Mouse (Mus musculus) hindbrain, embryonic 10.5 days (tissue): ENCODE results near the gene Hip1r. TPM values are rescaled to one million over a fixed set of nuclear protein-coding genes. Genes with fewer than 3 reads are reported as not detected.
A peak's percentile ranks its signal among the peaks of the same experiment; 100 is the strongest.

Experiments used
- DNase-seq: peaks from one replicate; pipeline ENCODE4 v3.0.0-alpha.2; 2017; ENCODE audit warnings: low spot score
- H3K27ac ChIP-seq: fragments of 300-500 bp; sonication (generic); 2 replicates; pipeline ENCODE4 v1.5.1; 2016; ENCODE audit warnings: mild to moderate bottlenecking, moderate library complexity
- H3K27me3 ChIP-seq: fragments of 300-500 bp; sonication (generic); 2 replicates; pipeline ENCODE4 v1.6.1; 2016; ENCODE audit warnings: mild to moderate bottlenecking; ENCODE audit not compliant: poor library complexity, insufficient read depth, severe bottlenecking
- H3K36me3 ChIP-seq: fragments of 300-500 bp; sonication (generic); 2 replicates; pipeline ENCODE4 v1.6.1; 2016; ENCODE audit warnings: mild to moderate bottlenecking, moderate library complexity
- H3K4me1 ChIP-seq: fragments of 300-500 bp; sonication (generic); replicated peaks from 2 replicates; pipeline ENCODE4 v1.6.1; 2016; ENCODE audit warnings: mild to moderate bottlenecking
- H3K4me3 ChIP-seq: fragments of 300-500 bp; sonication (generic); 2 replicates; pipeline ENCODE4 v1.5.1; 2016; ENCODE audit warnings: mild to moderate bottlenecking, moderate library complexity
- H3K9me3 ChIP-seq: fragments of 300-500 bp; sonication (generic); 2 replicates; pipeline ENCODE4 v1.6.1; 2016; ENCODE audit warnings: mild to moderate bottlenecking, moderate library complexity
- WGBS: fragments of 180-500 bp; shearing (Covaris S2); methylation state at CpG from one replicate; pipeline ENCODE4 v1.1.7; 2016; 5-methylcytosine and 5-hydroxymethylcytosine counted together
- polyA plus RNA-seq: library from polyadenylated mRNA; unstranded; fragments of >200 nt; fragmentation: Nextera tagmentation; extraction: Ambion mirVana; gene quantifications from 2 replicates; pipeline ENCODE4 v1.2.1, GENCODE M21; 2016

Gene Hip1r
- polyA plus RNA-seq, 1 experiment from 2014 or later, result 12.5 TPM

DNA sequence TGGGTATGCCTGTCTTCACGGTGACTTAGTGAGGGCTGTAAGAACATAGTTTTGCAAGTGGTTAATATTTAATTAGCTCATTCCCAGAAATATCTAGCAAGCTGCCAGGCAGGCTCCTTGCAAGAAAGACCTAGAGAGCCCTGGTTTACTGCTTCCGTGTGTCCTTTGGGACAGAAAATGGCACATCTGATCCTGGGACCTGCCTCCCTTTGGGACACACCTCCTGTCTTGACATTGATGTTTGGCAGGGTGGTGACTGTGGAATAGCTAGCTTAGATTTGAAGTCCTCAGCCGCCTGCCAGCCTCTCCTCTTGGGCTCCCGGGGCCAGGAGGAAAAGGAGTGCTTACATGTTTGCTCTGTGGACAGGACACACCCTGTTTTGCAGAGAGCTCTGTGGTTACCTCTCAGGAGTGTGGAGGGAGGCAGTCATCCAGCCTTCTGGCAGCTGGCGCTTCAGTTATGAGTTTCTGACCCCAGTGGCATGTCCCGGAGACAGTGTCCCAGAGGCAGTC, 2.3 kb downstream of the Hip1r start:
- no peak overlapping the region for H3K4me3 ChIP-seq
- 80% methylated on average over 6 of the region's 6 CpGs for WGBS
- H3K27me3 ChIP-seq, result peaks cover 54% of the 10 kb centered on the region
- H3K27ac ChIP-seq, result no peak overlapping the region
- peaks cover 57% of the 10 kb centered on the region for H3K4me1 ChIP-seq
- no peak for DNase-seq
- no peaks in the 10 kb centered on the region for H3K9me3 ChIP-seq
- H3K36me3 ChIP-seq, result no peaks in the 10 kb centered on the region

DNA sequence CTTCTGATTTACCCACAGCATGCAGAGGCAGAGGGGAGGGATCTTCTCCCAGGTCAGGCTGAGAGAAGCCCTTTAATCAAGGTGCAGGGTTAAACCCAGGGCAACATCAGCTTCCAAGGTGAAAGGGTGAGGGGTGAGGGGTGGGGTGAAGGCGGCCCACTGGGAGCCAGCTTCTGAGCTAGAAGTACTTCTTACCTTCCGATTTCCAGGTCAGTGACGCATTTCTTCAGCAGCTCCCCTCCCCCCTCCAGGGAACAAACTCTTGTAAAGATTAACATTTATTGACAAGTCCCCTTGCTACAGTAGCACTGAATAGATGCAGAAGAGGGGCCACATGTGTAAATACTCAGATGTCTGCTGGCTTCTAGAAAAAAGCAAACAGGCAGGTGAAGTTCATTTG, 3.8 kb downstream of the Hip1r start:
- DNase-seq, result no peak
- Histone ChIP-seq H3K27me3 (peaks cover 43% of the 10 kb centered on the region), H3K9me3 (no peaks in the 10 kb centered on the region), H3K4me1 (peaks cover 61% of the 10 kb centered on the region), H3K27ac (no peak overlapping the region), H3K36me3 (no peaks in the 10 kb centered on the region), H3K4me3 (no peak overlapping the region)
- 45% methylated on average over 3 of the region's 3 CpGs for WGBS

DNA sequence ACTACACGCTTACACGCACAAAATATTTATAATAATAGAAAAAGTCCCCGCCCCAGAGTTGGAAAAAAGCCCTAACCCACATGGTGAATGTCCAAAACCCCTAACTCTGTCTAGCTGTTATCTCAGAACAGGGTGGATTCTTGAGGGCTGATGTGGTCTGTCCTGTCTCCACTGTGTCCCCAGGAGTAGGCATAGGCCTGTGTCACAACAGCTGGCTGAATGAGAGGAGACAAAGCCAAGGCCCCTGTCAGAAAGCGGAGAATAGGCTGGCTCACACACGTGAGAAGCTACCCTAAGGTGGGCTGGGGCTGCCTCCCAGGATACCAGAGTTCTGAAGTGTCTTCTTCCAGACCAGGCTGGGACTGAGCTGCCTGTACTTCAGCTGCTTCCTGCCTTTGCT, 4.7 kb downstream of the Hip1r start:
- DNase-seq, result no peak
- H3K4me3 ChIP-seq, result no peak overlapping the region
- no peaks in the 10 kb centered on the region for H3K9me3 ChIP-seq
- WGBS, result 82% methylated on average over 5 of the region's 5 CpGs
- peaks cover 62% of the 10 kb centered on the region for H3K4me1 ChIP-seq
- H3K27me3 ChIP-seq, result peaks cover 42% of the 10 kb centered on the region
- no peak overlapping the region for H3K27ac ChIP-seq
- no peaks in the 10 kb centered on the region for H3K36me3 ChIP-seq

DNA sequence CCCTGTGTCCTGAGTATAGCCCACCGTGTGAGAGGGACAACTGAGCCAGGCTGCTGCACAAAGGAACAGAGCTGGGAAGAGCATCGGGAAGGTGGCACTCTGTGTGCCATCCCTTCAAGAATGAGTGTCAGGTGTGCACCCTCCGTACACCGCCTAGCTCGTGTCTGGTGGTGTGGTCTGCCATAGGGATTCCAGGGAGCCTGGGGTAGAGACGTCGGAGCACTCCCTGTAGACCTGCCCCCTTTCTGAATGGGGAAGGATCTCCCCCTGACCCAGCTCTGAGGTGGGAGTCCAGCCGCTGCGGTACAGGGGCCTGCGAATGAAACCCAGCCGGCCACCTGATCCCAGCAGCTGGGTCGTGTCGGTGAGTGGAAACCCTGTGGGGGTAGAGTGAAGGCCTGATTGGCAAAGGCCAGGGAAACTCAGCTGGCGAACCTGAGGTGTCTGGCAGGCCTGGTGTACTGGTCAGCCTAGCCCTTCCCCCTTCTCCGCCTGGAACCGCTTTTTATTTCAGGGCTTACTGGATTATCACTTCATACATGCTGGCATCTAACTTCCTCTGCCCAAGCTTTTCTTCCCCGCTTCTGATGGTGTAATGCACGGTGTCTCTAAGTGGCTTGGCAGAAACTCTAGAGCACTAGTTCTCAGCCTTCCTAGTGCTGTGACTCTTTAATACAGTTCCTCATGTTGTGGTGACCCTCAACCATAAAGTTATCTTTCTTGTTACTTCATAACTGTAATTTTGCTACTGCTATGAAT, 6.0 kb downstream of the Hip1r start:
- Histone ChIP-seq H3K27me3 (peaks cover 36% of the 10 kb centered on the region), H3K4me3 (no peak overlapping the region), H3K27ac (no peak overlapping the region), H3K4me1 (peaks cover 51% of the 10 kb centered on the region), H3K36me3 (no peaks in the 10 kb centered on the region), H3K9me3 (no peaks in the 10 kb centered on the region)
- DNase-seq, result no peak
- WGBS, result 77% methylated on average over 18 of the region's 18 CpGs

DNA sequence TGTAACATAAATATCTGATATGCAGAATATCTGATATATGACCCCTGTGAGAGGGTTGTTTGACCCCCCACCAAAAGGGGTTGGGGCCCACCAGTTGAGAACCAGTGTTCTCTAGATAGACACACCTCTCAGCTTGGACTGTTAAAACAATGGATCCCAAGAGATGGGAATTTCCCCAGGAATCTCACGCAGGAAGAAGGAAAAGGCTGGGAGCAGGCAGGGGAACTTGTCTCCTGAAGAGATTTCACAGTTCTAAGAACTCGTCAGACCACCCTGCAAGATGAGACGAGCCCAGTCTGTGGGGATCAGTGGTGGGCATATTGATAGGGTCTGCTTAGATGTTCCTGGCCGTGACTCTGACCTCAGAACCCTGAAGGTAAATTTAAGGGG, 6.5 kb downstream of the Hip1r start:
- Histone ChIP-seq H3K36me3 (no peaks in the 10 kb centered on the region), H3K4me3 (no peak overlapping the region), H3K27me3 (peaks cover 30% of the 10 kb centered on the region), H3K4me1 (peaks cover 49% of the 10 kb centered on the region), H3K27ac (no peak overlapping the region), H3K9me3 (no peaks in the 10 kb centered on the region)
- no peak for DNase-seq
- WGBS, result 63% methylated on average over 4 of the region's 4 CpGs

DNA sequence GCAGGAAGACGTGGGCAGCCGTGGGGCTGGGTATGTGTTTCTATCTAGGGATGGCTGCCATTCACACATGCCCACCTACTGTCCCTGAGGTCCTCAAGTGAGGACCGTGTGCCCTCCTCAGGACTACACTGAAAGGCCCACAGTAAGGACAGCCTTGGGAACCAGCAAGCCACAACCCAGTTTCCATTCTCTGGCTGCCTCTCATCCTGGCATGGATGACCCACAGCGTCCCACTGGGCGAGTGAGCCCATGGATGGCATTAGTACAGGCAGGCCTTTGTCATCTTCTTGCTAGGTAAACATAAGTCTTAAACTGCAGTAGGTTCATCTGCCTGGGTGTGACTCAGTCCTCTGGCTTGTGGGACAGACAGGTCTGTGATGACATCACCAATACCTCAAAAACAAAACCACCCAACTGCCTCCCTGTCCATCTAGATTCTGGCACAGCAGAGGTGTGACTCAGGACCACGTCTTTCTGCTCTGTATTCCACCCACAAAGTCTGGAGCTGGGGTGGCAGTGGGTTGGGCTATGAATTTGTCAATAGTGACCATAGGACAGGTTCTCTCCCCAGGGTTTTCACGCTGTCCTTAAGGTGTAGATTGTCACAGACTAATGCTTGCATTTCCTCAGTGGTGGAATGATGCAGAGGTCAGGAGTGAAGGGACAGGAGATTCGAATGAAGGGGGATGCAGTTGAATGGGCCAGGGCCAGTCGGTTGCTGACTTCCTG, 7.3 kb downstream of the Hip1r start:
- no peak overlapping the region for H3K27ac ChIP-seq
- 84% methylated on average over 9 of the region's 9 CpGs for WGBS
- no peaks in the 10 kb centered on the region for H3K9me3 ChIP-seq
- H3K4me3 ChIP-seq, result no peak overlapping the region
- H3K27me3 ChIP-seq, result peaks cover 23% of the 10 kb centered on the region
- peaks cover 49% of the 10 kb centered on the region for H3K4me1 ChIP-seq
- DNase-seq, result no peak
- no peaks in the 10 kb centered on the region for H3K36me3 ChIP-seq

DNA sequence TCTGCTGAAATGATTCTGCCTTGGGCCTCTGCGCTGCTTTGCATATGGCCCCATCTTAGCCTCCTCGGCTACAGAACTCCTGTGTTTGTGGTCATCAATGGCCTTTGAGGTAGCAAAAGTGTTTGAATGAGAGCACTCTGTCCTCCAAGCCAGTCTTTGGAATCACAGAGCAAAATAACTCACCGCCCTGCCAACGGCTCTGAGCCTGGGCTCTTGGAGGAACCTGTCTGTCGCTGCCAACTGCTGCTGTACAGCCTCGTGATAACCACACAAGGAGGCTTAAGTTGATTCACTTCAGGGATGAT, 7.8 kb downstream of the Hip1r start:
- H3K27ac ChIP-seq, result no peak overlapping the region
- no peak for DNase-seq
- H3K4me3 ChIP-seq, result no peak overlapping the region
- 87% methylated on average over 6 of the region's 6 CpGs for WGBS
- no peaks in the 10 kb centered on the region for H3K36me3 ChIP-seq
- H3K9me3 ChIP-seq, result no peaks in the 10 kb centered on the region
- H3K4me1 ChIP-seq, result peaks cover 45% of the 10 kb centered on the region
- H3K27me3 ChIP-seq, result peaks cover 18% of the 10 kb centered on the region

DNA sequence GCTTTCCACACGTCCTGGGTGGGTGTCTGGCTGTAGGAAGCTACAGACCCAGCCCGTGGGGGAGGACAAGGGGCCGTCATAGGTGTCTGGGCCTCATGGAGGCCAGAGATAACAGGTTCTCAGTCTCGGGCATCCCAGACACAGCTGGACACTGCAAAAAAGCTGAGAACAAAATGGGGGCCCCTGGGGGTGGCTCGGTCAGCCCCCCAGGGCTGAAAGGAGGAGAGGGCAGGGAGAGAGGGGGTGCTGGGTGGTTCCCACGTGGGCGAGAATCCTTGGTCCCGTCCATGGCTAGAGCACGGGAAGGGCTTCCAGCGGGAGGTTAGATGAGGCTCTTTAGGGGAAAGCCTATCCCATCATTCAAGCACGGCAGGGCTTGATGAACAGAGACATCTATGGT, 9.4 kb downstream of the Hip1r start:
- WGBS, result 81% methylated on average over 11 of the region's 11 CpGs
- Histone ChIP-seq H3K9me3 (no peaks in the 10 kb centered on the region), H3K27ac (no peak overlapping the region), H3K27me3 (peaks cover 5% of the 10 kb centered on the region; the same call in 1 of the 2 replicates), H3K4me3 (no peak overlapping the region), H3K4me1 (peaks cover 44% of the 10 kb centered on the region), H3K36me3 (no peaks in the 10 kb centered on the region)
- DNase-seq, result no peak

DNA sequence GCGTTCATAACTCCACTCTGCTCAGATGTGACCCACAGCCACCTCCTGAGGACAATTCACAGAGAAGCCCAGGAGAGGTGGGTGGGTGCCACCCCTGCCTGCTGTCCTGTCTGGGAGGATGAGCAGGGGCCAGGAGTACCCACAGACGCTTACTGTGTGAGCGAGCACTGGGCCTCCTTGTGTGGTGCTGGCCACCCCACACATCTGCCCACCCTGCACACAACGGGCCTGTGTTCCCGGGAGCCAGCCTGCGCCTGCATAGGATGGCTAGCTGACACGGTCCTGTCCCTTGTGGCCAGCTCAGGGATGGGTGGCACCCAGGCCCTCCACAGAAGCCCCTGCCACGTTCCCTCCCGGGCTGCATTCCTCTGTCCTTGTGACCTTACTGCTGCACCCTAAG, 12.0 kb downstream of the Hip1r start:
- no peaks in the 10 kb centered on the region for H3K36me3 ChIP-seq
- peaks cover 55% of the 10 kb centered on the region for H3K4me1 ChIP-seq
- no peak overlapping the region; the same call in 1 of the 2 replicates for H3K4me3 ChIP-seq
- H3K9me3 ChIP-seq, result no peaks in the 10 kb centered on the region
- no peak for DNase-seq
- 82% methylated on average over 9 of the region's 9 CpGs for WGBS
- peaks cover 5% of the 10 kb centered on the region; the same call in 1 of the 2 replicates for H3K27me3 ChIP-seq
- peak overlapping the region; percentile 51; the same call in 1 of the 2 replicates for H3K27ac ChIP-seq

DNA sequence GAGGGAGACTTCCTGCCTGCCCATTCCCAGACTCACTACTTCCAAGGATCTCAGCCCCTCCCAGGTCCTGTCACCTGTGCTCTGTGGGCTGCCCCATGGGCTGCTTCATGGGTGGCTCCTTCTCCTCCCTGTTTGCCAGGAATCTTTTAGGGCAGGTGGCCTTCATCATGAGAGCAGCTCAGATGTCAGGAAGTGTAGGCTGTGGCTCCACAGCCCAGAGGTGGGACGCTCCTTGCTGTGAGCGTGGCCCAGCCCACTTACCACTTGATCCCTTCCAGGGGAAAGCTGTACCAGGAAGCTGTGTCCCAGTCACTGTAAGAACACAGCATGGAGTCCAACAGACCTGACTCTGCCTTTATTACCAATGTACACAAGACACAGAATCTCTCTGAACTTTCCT, 13.5 kb downstream of the Hip1r start:
- WGBS, result 69% methylated on average over 2 of the region's 2 CpGs
- no peak for DNase-seq
- Histone ChIP-seq H3K36me3 (no peaks in the 10 kb centered on the region), H3K9me3 (no peaks in the 10 kb centered on the region), H3K27ac (no peak overlapping the region), H3K4me3 (no peak overlapping the region), H3K4me1 (peaks cover 66% of the 10 kb centered on the region), H3K27me3 (peaks cover 5% of the 10 kb centered on the region; the same call in 1 of the 2 replicates)

DNA sequence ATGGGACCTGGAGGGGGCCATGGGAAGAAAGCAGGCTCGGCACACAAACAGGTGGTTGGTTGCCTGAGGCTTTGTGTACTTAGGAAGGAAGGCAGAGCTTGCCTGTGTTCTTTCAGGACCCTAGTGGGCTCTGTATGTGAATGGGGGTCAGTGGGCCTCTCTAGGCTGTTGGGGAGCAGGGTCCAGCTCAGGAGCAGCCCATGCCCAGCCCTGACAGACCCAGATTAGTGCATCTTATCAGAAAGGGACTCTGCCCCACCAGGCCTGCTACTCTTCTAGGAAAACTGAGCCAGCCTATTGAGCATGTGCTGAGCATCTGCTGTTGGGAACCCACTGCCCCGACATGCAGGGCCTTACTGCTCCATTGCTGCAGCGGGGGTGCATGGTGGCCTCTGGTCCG, 14.1 kb downstream of the Hip1r start:
- Histone ChIP-seq H3K4me1 (peaks cover 72% of the 10 kb centered on the region), H3K4me3 (no peak overlapping the region), H3K27me3 (peaks cover 10% of the 10 kb centered on the region), H3K9me3 (no peaks in the 10 kb centered on the region), H3K36me3 (no peaks in the 10 kb centered on the region), H3K27ac (peak overlapping the region; percentile 60)
- 85% methylated on average over 4 of the region's 4 CpGs for WGBS
- no peak for DNase-seq

DNA sequence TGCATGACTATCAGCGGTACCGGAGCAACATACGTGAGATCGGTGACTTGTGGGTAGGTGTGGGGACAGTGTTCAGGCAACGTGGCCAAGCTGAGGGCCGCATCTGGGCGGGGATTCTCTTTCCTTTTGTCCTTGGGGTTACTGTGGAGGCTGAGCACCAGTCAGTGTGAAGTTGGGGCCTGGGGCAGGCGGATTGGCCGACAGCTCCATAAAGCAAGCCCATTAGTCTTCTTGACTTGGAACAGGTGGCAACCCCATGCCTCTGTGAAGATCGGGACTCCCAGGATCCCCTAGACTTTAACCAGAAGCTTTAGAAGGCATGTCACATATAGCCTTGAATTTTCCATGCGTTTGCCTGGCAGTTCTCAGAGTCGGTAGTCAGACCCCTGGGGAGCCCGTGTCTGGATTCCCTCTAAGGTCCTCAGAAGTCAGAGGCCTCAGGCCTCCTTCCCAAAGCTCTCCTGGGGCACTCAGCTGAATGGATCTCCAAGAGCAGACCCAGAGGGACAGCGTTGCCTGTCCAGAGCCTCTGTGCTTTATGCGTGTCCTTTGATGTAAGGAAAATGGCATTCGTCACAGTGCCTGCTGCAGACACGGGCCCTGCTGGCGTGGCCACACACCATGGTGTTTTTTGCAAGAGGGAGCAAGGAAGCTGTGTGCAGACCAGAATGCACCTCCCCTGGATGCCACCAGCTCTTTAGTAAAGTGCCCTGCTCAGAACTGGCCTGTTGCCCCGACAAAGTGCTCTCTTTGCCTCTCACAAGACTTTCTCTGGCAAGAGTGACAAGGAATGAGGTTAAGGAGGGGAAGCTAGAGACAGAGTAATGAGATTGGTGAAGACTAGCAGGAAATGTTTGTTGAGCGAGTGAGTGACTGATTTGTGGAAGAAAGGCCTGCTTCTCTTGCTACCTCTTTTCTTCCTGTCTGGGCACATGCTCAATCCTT, 16.8 kb downstream of the Hip1r start:
- WGBS, result 53% methylated on average over 20 of the region's 20 CpGs
- Histone ChIP-seq H3K4me3 (peak overlapping the region; percentile 20; the same call in 1 of the 2 replicates), H3K36me3 (no peaks in the 10 kb centered on the region), H3K9me3 (no peaks in the 10 kb centered on the region), H3K4me1 (peaks cover 70% of the 10 kb centered on the region), H3K27me3 (peaks cover 5% of the 10 kb centered on the region), H3K27ac (peak overlapping the region; percentile 69)
- peak; percentile 63 for DNase-seq
